Mouse (Mus musculus) MEL (cell line): ENCODE data around the gene Plekhg6.

Experiments used
- CHD1 ChIP-seq: IDR thresholded peaks from 2 replicates; pipeline ENCODE4 v1.6.1; 2012; ENCODE audit warnings: low read depth, mild to moderate bottlenecking, inconsistent platforms, low read length, improper control_type of control experiment
- CTCF ChIP-seq, 3 experiments: IDR thresholded peaks in 2 of 3; conservative IDR thresholded peaks in 1 of 3; 2 replicates each; pipeline ENCODE4 v1.5.1; 2011 to 2012; ENCODE audit warnings: low read length in 3 of 3, low read depth in 2 of 3, mild to moderate bottlenecking in 2 of 3, improper control_type of control experiment in 1 of 3, inconsistent platforms in 1 of 3, mixed read lengths in 1 of 3, moderate library complexity in 1 of 3; ENCODE audit not compliant: control insufficient read depth in 1 of 3, insufficient read depth in 1 of 3, poor library complexity in 1 of 3, severe bottlenecking in 1 of 3
- GABPA ChIP-seq: IDR thresholded peaks from 2 replicates; pipeline ENCODE4 v1.6.1; 2012; ENCODE audit warnings: low read depth, mild to moderate bottlenecking, inconsistent platforms, low read length, improper control_type of control experiment, moderate library complexity
- MAFK ChIP-seq: IDR thresholded peaks from 2 replicates; pipeline ENCODE4 v1.6.1; 2011; ENCODE audit warnings: low read depth, mild to moderate bottlenecking, low read length, improper control_type of control experiment, borderline replicate concordance
- POLR2A ChIP-seq, 2 experiments: IDR thresholded peaks; 2 replicates each; pipeline ENCODE4 v1.6.1; 2011 to 2012; ENCODE audit warnings: low read length in 2 of 2, mild to moderate bottlenecking in 2 of 2, control low read depth in 1 of 2, improper control_type of control experiment in 1 of 2, low read depth in 1 of 2, moderate library complexity in 1 of 2; ENCODE audit not compliant: control insufficient read depth in 1 of 2, insufficient read depth in 1 of 2, poor library complexity in 1 of 2
- RCOR1 ChIP-seq: IDR thresholded peaks from 2 replicates; pipeline ENCODE4 v1.6.1; 2012; ENCODE audit warnings: low read depth, mild to moderate bottlenecking, inconsistent platforms, low read length, improper control_type of control experiment
- TAL1 ChIP-seq: IDR thresholded peaks from 2 replicates; pipeline ENCODE4 v1.6.1; 2012; ENCODE audit warnings: mild to moderate bottlenecking, inconsistent platforms, low read length, moderate library complexity, mixed read lengths

DNA sequence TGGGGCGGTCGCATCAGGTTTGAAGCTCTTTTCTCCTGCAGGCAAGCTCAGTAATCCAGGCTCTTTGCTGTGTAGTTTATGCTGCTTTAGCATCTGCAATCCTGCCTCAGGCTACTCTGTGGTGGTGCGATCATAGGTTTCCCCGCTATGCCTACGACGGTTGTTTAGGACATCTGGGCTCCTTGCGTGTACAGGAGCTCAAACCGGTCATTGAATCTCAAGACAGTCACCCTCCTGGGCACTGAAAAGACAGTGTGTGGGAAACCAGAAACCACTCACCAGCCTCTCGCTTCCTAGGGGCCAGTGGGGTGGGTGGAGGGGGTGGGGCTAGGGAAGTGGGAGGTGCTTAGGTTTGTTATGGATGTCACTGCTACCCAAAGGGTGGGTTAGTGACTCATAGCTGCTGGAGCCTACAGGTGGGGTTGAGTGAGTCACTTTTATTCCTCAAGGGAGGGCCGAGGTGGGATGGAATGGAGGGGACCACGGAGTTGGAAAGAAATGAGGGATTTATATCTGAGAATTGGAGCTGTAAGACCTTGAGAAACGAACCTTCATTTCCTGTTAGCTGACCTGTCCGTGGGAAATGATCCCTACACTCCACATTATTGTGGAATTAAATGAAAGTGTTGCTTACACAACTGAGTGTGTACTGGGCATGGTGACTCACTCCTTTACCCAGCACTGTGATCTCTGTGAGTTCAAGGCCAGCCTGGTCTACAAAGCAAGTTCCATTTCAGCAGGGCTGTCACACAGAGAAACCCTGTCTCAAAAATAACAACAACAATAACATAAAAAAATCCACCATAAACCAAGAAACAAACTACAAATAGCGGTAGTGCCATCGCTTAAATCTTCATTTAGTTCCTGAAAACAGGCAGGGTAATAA, 44.9 kb upstream of the Plekhg6 start:
- no peak for TF ChIP-seq GABPA
- no peak for TF ChIP-seq TAL1
- TF ChIP-seq RCOR1: no peak
- TF ChIP-seq CTCF (IDR thresholded peaks at IDR 0.05 in 2 of 3, conservative IDR thresholded peaks at IDR 0.05 in 1 of 3; ENCODE audit: control insufficient read depth in 1 of 3, insufficient read depth in 1 of 3, low read depth in 2 of 3, low read length in 3 of 3, poor library complexity in 1 of 3, severe bottlenecking in 1 of 3): no peak
- TF ChIP-seq POLR2A (IDR thresholded peaks at IDR 0.05; ENCODE audit: control insufficient read depth in 1 of 2, insufficient read depth in 1 of 2, low read depth in 1 of 2, low read length in 2 of 2, poor library complexity in 1 of 2): no peak
- TF ChIP-seq MAFK: no peak
- TF ChIP-seq CHD1: no peak
